Mouse (Mus musculus) midbrain, postnatal 0 days (tissue): ENCODE results near the gene Optc. TPM values are rescaled to one million over a fixed set of nuclear protein-coding genes. Genes with fewer than 3 reads are reported as not detected.

Experiments used
- ATAC-seq: fragments of 200-750 bp; cut with Nextera tagmentation; 2 replicates; pipeline ENCODE4 v1.8.0; 2017; ENCODE audit warnings: moderate number of reproducible peaks, mild to moderate bottlenecking, moderate TSS enrichment, moderate library complexity; ENCODE audit not compliant: low FRiP score
- DNase-seq: peaks from one replicate; pipeline ENCODE4 v3.0.0-alpha.2; 2015; ENCODE audit warnings: low spot score
- H3K27ac ChIP-seq: fragments of 300-500 bp; sonication (generic); 2 replicates; pipeline ENCODE4 v1.5.1; 2014; ENCODE audit warnings: low read depth, mild to moderate bottlenecking, low read length, mixed read lengths
- H3K27me3 ChIP-seq: fragments of 300-500 bp; sonication (generic); 2 replicates; pipeline ENCODE4 v1.6.1; 2014; ENCODE audit warnings: low read length, control low read depth, mixed read lengths; ENCODE audit not compliant: insufficient read depth
- H3K36me3 ChIP-seq: fragments of 300-500 bp; sonication (generic); 2 replicates; pipeline ENCODE4 v1.6.1; 2014; ENCODE audit warnings: low read length, control low read depth, mixed read lengths; ENCODE audit not compliant: insufficient read depth
- H3K4me1 ChIP-seq: fragments of 300-500 bp; sonication (generic); 2 replicates; pipeline ENCODE4 v1.6.1; 2014; ENCODE audit warnings: mild to moderate bottlenecking, control low read depth, antibody characterized with exemption, low read length, mixed read lengths; ENCODE audit not compliant: insufficient read depth
- H3K4me2 ChIP-seq: fragments of 300-500 bp; sonication (generic); 2 replicates; pipeline ENCODE4 v1.6.1; 2014; ENCODE audit warnings: low read depth, mild to moderate bottlenecking, low read length, mixed read lengths; ENCODE audit not compliant: poor library complexity, severe bottlenecking
- H3K4me3 ChIP-seq: fragments of 300-500 bp; sonication (generic); 2 replicates; pipeline ENCODE4 v1.5.1; 2014; ENCODE audit warnings: low read depth, mild to moderate bottlenecking, low read length, moderate library complexity
- H3K9ac ChIP-seq: fragments of 300-500 bp; sonication (generic); replicated peaks from 2 replicates; pipeline ENCODE4 v1.6.1; 2014; ENCODE audit warnings: mild to moderate bottlenecking, low read length, moderate library complexity, mixed read lengths; ENCODE audit not compliant: poor library complexity, severe bottlenecking
- H3K9me3 ChIP-seq: fragments of 300-500 bp; sonication (generic); 2 replicates; pipeline ENCODE4 v1.6.1; 2016; ENCODE audit warnings: low read length, control low read depth
- CTCF ChIP-seq: IDR thresholded peaks from 2 replicates; pipeline ENCODE4 v1.5.1; 2016; ENCODE audit warnings: antibody characterized with exemption, mild to moderate bottlenecking
- WGBS: fragments of 180-500 bp; shearing (Covaris S2); extraction: QIAGEN DNeasy Blood & Tissue Kit; methylation state at CpG from one replicate; pipeline ENCODE4 v1.1.7; 2014; 5-methylcytosine and 5-hydroxymethylcytosine counted together
- polyA plus RNA-seq: library from polyadenylated mRNA; unstranded; fragments of >200 nt; fragmentation: Nextera tagmentation; extraction: Ambion mirVana; gene quantifications from 2 replicates; pipeline ENCODE4 v1.2.1, GENCODE M21; 2015
- total RNA-seq: library from RNA; depleted of rRNA; stranded (reverse); fragments of >200 nt; gene quantifications from 2 replicates; pipeline ENCODE4 v1.2.3, GENCODE M21; 2014

The Optc gene
- total and polyA plus RNA-seq, 2 experiments from 2014 or later, result 2.1 to 5.0 TPM

- Histone ChIP-seq H3K4me3 (no peak overlapping the region), H3K27me3 (no peaks in the 10 kb centered on the region), H3K9me3 (no peaks in the 10 kb centered on the region), H3K27ac (no peak overlapping the region), H3K4me1 (peaks cover 20% of the 10 kb centered on the region; the same call in 1 of the 2 replicates), H3K4me2 (peak overlapping the region; percentile 35), H3K36me3 (no peaks in the 10 kb centered on the region), H3K9ac (peak overlapping the region; percentile 8; the same call in 1 of the 2 replicates)
- 18% methylated on average over 20 of the region's 20 CpGs for WGBS
- DNase-seq (no peak), ATAC-seq (no peak)
- TF ChIP-seq CTCF, result no peak
These were observed 17.7 kb downstream of the Optc start for GRCm38 (mm10) chr1:133889949-133890598.

- no peak for TF ChIP-seq CTCF
These were observed 20.1 kb downstream of the Optc start for GRCm38 (mm10) chr1:133887538-133888250.

DNA sequence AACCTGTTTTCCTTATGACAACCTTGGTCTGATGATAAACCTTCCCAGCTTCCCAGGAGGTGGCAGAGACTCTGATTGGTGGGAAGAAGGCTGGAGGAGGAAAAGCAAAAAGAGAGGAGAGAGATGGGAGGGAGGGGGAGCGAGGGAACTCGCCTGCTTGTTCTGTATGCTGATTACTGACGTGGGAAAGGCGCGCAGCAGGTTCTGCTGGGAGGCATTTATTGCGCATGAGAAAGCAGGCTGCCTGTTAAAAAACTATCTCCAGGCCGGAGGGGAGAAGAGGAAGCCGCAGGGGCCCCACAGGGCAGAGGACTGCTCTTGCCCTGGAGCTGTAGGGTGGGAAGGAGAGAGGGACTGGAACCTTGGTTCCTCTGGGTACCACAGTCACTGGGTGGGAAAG is 20.8 kb downstream of the Optc start:
- Histone ChIP-seq H3K4me3 (no peak overlapping the region), H3K9ac (no peak overlapping the region)

More at GRCm38 (mm10) chr1:133887538-133888250, 20.1 kb downstream of the Optc start:
- Histone ChIP-seq H3K4me3 (no peak overlapping the region), H3K27me3 (no peaks in the 10 kb centered on the region), H3K4me2 (peak overlapping the region; percentile 39; the same call in 1 of the 2 replicates), H3K36me3 (no peaks in the 10 kb centered on the region), H3K4me1 (peaks cover 17% of the 10 kb centered on the region; the same call in 1 of the 2 replicates), H3K9ac (no peak overlapping the region), H3K9me3 (no peaks in the 10 kb centered on the region), H3K27ac (no peak overlapping the region)
- ATAC-seq (no peak), DNase-seq (no peak)
- WGBS, result 76% methylated on average over 5 of the region's 5 CpGs

DNA sequence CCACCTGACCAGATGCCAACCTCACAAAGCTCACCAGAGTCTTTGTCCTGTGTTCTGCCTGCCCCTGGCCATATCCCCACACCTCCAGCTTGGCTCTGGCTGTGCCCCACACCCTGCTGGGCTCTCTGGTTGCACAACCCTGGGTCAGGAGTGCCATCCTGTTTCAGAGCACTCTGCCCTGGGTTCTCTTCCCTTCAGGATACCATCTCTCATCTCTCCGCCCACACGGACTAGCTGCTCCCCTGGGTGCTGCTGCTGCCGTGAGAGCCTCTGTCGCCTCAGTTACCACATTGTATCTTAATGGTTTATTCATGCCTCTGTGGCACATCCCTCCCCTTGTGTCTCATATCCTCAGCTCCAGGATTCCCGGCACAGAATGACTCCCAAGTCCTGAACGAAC is 21.4 kb downstream of the Optc start:
- DNase-seq (no peak), ATAC-seq (0 out of 2 replicates have a peak, but pooled peaks have one; percentile 22)
- Histone ChIP-seq H3K4me1 (peaks cover 16% of the 10 kb centered on the region; the same call in 1 of the 2 replicates), H3K4me2 (peak overlapping the region; percentile 39), H3K4me3 (no peak overlapping the region), H3K36me3 (no peaks in the 10 kb centered on the region), H3K9me3 (no peaks in the 10 kb centered on the region), H3K9ac (no peak overlapping the region), H3K27me3 (no peaks in the 10 kb centered on the region), H3K27ac (peak overlapping the region; percentile 55)
- TF ChIP-seq CTCF, result no peak
- WGBS, result 11% methylated on average over 6 of the region's 6 CpGs

More for the DNA sequence above, 20.8 kb downstream of the Optc start:
- TF ChIP-seq CTCF, result no peak
- DNase-seq (peak; percentile 78), ATAC-seq (peak; percentile 58)
- peaks cover 17% of the 10 kb centered on the region; the same call in 1 of the 2 replicates for H3K4me1 ChIP-seq
- peak overlapping the region; percentile 55 for H3K27ac ChIP-seq
- H3K4me2 ChIP-seq, result peak overlapping the region; percentile 39
- WGBS, result 3% methylated on average over 8 of the region's 8 CpGs
- H3K27me3 ChIP-seq, result no peaks in the 10 kb centered on the region
- no peaks in the 10 kb centered on the region for H3K9me3 ChIP-seq
- no peaks in the 10 kb centered on the region for H3K36me3 ChIP-seq

DNA sequence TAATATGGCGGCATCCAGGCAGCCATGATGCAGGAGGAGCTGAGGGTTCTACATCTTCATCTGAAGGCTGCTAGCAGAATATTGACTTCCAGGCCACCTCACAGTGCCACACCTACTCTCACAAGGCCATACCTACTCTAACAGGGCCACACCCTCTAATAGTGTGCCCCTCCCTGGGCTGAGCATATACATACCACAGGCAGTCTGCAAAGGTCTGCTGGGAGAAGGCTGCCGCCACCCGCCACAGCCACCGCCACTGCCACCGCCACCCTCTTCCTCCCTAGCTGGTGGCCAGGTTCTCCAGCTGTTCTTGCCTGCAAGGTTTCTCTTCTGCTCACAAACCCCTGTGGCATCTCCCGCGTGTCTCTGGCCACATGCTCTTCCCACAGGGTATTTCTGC is 22.0 kb downstream of the Optc start:
- ATAC-seq, result no peak
- Histone ChIP-seq H3K4me1 (peaks cover 12% of the 10 kb centered on the region; the same call in 1 of the 2 replicates), H3K27me3 (no peaks in the 10 kb centered on the region), H3K4me3 (no peak overlapping the region), H3K36me3 (no peaks in the 10 kb centered on the region), H3K27ac (no peak overlapping the region), H3K4me2 (no peak overlapping the region), H3K9me3 (no peaks in the 10 kb centered on the region), H3K9ac (no peak overlapping the region)
- no peak for DNase-seq
- no peak for TF ChIP-seq CTCF
- 95% methylated on average over 7 of the region's 7 CpGs for WGBS

DNA sequence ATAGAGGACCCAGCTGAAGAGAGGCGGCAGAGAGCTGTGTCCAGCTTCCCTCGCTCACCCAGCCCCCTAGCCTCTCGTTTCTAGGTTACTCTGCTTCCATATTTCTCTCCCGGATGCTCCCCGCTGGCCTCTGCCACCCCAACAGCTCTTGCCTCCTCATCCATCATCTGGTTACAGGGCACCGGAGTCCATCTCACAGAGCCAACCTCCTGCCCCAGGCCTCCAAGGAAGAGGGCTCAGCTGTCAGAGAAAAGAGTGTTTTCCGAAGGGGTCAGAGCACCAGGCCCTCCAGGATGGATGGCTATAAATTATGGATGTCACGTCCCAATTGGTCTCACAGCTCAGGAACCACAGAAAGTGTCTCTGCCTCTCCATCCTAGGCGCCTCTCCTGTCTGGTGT is 23.1 kb downstream of the Optc start:
- Histone ChIP-seq H3K4me1 (peaks cover 6% of the 10 kb centered on the region; the same call in 1 of the 2 replicates), H3K4me3 (no peak overlapping the region), H3K27me3 (no peaks in the 10 kb centered on the region), H3K4me2 (no peak overlapping the region), H3K27ac (no peak overlapping the region), H3K36me3 (no peaks in the 10 kb centered on the region), H3K9me3 (no peaks in the 10 kb centered on the region), H3K9ac (no peak overlapping the region)
- no peak for TF ChIP-seq CTCF
- WGBS, result 80% methylated on average over 9 of the region's 9 CpGs
- ATAC-seq, result no peak
- no peak for DNase-seq
